Mouse (Mus musculus) adrenal gland, adult (tissue): Measurements from ENCODE around the gene Cdc42ep3.

ENCODE experiments used
- DNase-seq, 2 experiments: peaks; one replicate each; pipeline ENCODE4 v3.0.0; 2022 to 2023; ENCODE audit warnings: low spot score in 1 of 2; ENCODE audit not compliant: inconsistent age in 2 of 2

The Cdc42ep3 gene

GRCm38 (mm10) chr17:79354444-79355270 is at the start of gene Cdc42ep3:
Gene Cdc42ep3, minus strand, starts transcription at chr17:79355091.
- DNase-seq = peak; percentile 84 to 95

GRCm38 (mm10) chr17:79400356-79400755 is 45.5 kb upstream of the Cdc42ep3 start:
- DNase-seq = peak; percentile 10 to 45

DNA sequence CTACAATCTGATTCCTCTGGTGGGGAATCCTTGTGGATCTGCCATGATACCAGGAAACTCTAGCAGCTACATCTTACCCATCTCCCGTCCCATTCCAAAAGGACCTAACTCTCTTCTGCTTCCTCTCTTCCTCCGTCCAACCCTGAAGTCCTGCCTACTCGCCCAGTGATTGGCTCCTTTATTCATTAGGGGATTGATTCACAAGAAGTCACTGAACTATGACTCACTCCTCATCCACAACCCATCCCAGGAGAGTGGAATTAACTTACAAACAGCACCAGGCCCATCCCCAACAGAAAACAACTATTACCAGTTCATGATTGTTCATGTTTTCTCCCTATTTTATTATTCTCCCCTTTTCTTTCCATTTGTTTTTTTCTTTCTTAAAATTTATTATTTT is 43.5 kb upstream of the Cdc42ep3 start:
- no peak for DNase-seq

DNA sequence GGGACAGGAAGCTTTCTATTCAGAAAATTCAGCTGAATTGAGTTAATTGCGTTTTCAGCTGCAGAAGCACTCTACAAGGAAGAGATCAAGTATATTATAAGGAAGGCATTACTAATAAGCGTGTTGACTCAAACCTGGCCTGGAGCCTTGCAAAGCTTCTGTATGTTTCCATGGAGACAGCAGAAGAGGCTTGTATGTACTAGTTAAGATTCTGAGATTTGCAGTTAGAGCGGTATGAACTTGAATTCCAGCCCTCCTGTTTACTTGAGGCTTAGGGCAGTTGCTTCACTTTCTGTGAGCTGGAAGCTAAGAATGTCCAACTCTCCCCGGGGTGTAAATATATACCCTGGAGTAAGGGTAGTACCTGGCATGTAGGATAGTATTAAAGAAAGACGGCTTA is 39.9 kb upstream of the Cdc42ep3 start:
- no peak for DNase-seq

GRCm38 (mm10) chr17:79393886-79394285 is 39.0 kb upstream of the Cdc42ep3 start:
- no peak for DNase-seq

DNA sequence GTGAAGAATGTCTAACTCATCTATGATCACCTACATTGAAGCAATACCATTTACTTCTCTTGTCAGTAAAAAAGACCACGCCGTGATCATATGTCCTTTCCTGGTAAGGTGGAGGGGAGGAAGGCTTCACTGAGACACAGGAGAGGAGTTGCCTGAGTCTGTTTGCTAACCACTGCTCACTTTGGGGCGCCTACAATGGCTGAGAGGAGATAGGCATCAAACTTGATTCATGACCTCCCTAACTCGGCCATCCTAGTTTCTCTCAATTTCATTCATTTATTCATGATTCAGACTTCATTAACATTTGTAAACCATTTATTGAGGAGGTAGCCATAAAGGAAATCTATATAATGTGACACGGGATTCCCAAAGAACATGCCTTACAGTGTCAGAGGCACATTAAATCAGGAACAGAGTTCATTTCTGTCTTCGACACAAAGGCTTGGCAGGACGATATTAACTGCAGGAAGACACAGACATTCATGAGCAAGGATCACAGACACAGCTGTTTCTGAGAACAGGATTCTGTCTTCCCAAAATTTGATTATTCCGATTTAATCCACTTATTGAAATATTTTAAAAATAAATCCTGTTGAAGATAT is 32.7 kb upstream of the Cdc42ep3 start:
- DNase-seq = no peak

- no peak for DNase-seq
Measured at GRCm38 (mm10) chr17:79381485-79381884, 26.6 kb upstream of the Cdc42ep3 start.

DNA sequence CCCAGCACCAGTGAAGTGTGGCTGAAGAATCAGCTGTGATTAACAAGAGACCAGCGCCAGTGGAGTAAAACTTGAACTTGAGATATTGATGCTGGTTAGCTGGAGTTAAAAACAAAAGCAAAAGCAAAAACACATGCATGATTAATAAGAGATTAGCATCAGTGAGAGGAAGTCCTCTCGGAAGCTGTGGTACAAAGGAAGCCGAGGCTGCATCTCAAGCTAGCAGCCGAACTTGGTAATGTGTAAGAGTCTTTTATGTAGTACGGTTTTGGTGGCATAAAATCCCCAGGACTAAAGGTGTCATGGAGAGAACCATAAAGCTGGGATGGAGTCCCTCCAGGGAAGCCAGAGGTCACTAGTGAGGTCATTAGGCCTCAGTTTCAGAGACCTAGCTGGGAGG is 24.3 kb upstream of the Cdc42ep3 start:
- peak in 1 of 2 experiments; percentile 33 for DNase-seq

DNA sequence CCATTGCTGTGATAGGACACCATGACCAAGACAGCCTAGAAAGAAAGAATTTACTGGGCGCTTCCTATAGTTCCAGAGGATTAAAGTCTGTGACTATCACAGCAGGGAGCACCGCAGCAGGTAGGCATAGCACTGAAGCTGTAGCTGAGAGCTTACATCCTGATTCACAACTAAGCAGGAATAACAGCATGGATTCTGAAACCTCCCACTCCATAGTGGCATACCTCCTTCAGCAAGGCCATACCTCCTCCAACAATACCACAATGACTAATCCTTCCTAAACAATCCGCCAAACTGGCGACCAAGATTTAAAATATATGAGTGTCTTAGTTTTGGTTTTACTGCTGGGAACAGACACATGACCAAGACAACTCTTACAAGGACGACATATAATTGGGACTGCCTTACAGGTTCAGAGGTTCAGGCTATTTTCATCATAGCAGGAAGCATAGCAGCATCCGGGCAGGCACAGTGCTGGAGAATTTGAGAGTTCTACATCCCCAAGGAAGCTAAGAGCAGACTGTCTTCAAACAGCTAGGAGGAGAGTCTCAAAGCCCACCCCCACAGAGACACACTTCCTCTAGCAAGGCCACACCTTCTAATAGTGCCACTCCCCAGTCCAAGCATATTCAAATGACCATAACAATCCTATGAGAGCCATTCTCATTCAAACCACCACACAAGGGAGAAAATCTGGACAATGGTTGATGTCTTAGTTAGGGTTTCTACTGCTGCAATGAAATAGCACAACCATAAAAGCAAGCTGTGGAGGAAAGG is 21.7 kb upstream of the Cdc42ep3 start:
- DNase-seq = no peak

DNA sequence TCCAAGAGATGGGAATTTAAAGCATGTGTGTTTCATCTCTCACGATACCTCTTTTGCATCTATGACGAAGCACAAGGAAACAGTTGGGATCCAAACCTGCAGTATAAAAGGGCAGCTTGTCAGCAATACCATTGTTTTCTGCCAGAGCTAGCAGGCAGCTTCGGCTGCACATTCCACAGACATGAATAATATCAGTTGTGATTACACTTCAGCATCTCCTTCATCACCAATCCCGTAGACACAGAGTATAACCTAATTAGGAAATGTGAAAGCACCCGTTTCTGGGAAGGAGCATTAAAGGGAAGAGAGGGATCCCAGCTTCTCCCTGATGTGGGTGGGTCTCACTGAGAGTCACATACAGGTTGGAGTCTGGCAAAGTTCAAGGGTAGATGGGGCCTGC is 18.1 kb upstream of the Cdc42ep3 start:
- no peak for DNase-seq

DNA sequence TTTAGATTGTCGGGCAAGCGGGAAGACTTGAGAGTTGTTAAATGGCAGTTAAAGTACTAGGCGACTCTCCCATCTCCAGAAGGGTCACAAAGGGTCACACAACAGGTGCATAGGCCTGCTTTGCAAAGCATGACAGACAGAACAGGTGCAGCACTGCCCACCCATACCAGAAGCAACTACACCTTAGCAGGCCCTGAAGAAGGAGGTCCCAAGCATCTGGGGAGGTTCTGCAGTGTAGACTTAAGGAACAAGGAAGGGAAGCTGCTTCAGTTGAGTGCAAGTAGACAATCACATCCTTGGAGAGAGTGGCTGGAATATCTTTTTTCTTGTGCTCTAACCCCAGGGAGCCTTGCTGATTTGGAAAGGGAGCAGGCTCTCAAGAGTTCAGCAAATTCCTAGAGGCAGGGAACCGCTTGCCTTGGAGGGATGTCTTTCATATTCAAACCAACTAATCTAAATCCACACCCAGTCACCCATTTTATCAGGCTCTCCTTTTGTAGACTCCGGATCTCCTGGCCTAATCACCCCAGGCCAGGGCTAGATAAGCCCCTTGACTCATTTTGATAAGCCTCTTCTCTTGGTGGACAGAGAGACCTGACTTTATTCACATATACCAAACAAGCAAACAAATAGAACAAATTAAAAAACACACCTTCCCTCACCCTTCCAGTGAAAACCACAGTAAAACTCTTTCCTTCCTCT is 10.0 kb upstream of the Cdc42ep3 start:
- no peak for DNase-seq

DNA sequence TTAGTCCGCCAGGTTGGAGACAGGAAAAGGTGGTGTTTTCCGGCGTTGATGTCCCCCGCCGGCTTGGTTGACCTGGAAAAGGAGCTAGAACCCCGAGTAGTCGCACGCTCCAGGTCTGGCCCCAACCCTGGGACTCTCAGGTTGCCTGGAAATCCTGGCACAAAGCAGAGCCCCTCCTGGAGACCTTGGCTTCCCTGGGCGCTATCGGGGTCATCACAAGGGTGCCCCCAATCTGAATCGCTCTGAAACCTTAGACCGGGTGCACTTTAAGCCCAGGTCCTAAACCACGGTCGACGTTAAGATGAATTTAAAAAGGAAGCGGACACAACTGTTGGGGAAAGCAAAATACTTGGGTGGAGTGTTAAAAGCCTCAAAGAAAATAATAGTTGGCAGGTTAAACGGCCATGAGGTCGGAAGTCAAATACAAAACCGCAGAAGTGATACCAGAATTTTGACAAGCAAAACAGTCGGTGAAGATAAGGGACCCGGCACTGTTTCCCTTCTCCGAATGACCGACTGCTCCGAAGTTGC is 1.2 kb upstream of the Cdc42ep3 start:
- no peak for DNase-seq

- DNase-seq = peak; percentile 66 to 88
Measured at GRCm38 (mm10) chr17:79355271-79355991, 540 bp upstream of the Cdc42ep3 start.

- no peak for DNase-seq
Measured at GRCm38 (mm10) chr17:79354174-79354443, 782 bp downstream of the Cdc42ep3 start.

- DNase-seq = peak in 1 of 2 experiments; percentile 77
Measured at GRCm38 (mm10) chr17:79353446-79354173, 1.3 kb downstream of the Cdc42ep3 start.

GRCm38 (mm10) chr17:79350751-79351191 is 4.1 kb downstream of the Cdc42ep3 start:
- peak in 1 of 2 experiments; percentile 48 for DNase-seq

- peak; percentile 23 to 66 for DNase-seq
Measured at GRCm38 (mm10) chr17:79349371-79349770, 5.5 kb downstream of the Cdc42ep3 start.

GRCm38 (mm10) chr17:79347920-79348589 is 6.8 kb downstream of the Cdc42ep3 start:
- DNase-seq = no peak

DNA sequence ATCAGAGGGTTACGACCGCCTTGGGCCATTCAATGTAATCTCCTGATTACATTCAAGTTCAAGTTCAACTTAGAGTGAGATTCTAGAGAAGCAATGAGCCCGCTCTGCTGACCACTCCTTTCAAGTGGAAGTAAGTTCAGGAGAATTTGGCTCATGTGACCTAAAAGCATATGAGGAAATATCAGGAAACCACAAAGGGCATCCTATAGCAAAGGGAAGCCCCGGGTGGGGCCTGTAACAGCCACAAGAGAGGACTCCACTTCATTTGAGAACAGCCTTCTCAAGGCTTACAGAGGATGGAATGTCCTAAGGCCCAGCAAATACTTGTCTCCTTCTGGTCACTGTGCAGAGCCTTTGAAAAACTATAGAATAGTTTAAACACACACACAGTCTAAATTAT is 7.6 kb downstream of the Cdc42ep3 start:
- DNase-seq = no peak
